Mouse (Mus musculus) liver, embryonic 12.5 days (tissue): Measurements from ENCODE around the gene Cnot6. TPM values are rescaled to one million over a fixed set of nuclear protein-coding genes. Genes with fewer than 3 reads are reported as not detected.
A peak's percentile ranks its signal among the peaks of the same experiment; 100 is the strongest.

Experiments used
- ATAC-seq: fragments of 200-750 bp; cut with Nextera tagmentation; 2 replicates; pipeline ENCODE4 v1.8.0; 2017; ENCODE audit warnings: moderate number of reproducible peaks, mild to moderate bottlenecking, moderate library complexity
- H3K27ac ChIP-seq: fragments of 300-500 bp; sonication (generic); 2 replicates; pipeline ENCODE4 v1.5.1; 2016; ENCODE audit warnings: mild to moderate bottlenecking
- H3K27me3 ChIP-seq: fragments of 300-500 bp; sonication (generic); replicated peaks from 2 replicates; pipeline ENCODE4 v1.6.1; 2016; ENCODE audit warnings: mild to moderate bottlenecking, moderate library complexity
- H3K36me3 ChIP-seq: fragments of 300-500 bp; sonication (generic); 2 replicates; pipeline ENCODE4 v1.6.1; 2016; ENCODE audit warnings: mild to moderate bottlenecking, moderate library complexity
- H3K4me1 ChIP-seq: fragments of 300-500 bp; sonication (generic); 2 replicates; pipeline ENCODE4 v1.6.1; 2016
- H3K4me2 ChIP-seq: fragments of 300-500 bp; sonication (generic); 2 replicates; pipeline ENCODE4 v1.6.1; 2016; ENCODE audit warnings: mild to moderate bottlenecking, moderate library complexity
- H3K4me3 ChIP-seq: fragments of 300-500 bp; sonication (generic); 2 replicates; pipeline ENCODE4 v1.5.1; 2016; ENCODE audit warnings: mild to moderate bottlenecking, moderate library complexity
- H3K9ac ChIP-seq: fragments of 300-500 bp; sonication (generic); 2 replicates; pipeline ENCODE4 v1.6.1; 2016; ENCODE audit warnings: mild to moderate bottlenecking, moderate library complexity
- H3K9me3 ChIP-seq: fragments of 300-500 bp; sonication (generic); replicated peaks from 2 replicates; pipeline ENCODE4 v1.6.1; 2016; ENCODE audit warnings: mild to moderate bottlenecking, moderate library complexity
- WGBS: fragments of 180-500 bp; shearing (Covaris S2); methylation state at CpG from one replicate; pipeline ENCODE4 v1.1.7; 2016; ENCODE audit not compliant: insufficient replicate concordance; 5-methylcytosine and 5-hydroxymethylcytosine counted together
- polyA plus RNA-seq: library from polyadenylated mRNA; unstranded; fragments of >200 nt; fragmentation: Nextera tagmentation; extraction: Ambion mirVana; gene quantifications from 2 replicates; pipeline ENCODE4 v1.2.1, GENCODE M21; 2016

Gene Cnot6
- polyA plus RNA-seq, 1 experiment from 2014 or later = 40.2 TPM

- Histone ChIP-seq H3K36me3 (no peaks in the 10 kb centered on the region), H3K9ac (no peak overlapping the region), H3K4me2 (no peak overlapping the region), H3K4me1 (peaks cover 16% of the 10 kb centered on the region; the same call in 1 of the 2 replicates), H3K9me3 (no peaks in the 10 kb centered on the region), H3K4me3 (no peak overlapping the region), H3K27ac (no peak overlapping the region), H3K27me3 (no peaks in the 10 kb centered on the region; the same call in 1 of the 2 replicates)
- 19% methylated on average over 1 of the region's 1 CpGs for WGBS
- no peak for ATAC-seq
Measured at GRCm38 (mm10) chr11:49737625-49738024, 25.1 kb upstream of the Cnot6 start.

- Histone ChIP-seq H3K4me3 (no peak overlapping the region), H3K9me3 (no peaks in the 10 kb centered on the region), H3K4me1 (peaks cover 11% of the 10 kb centered on the region; the same call in 1 of the 2 replicates), H3K27ac (no peak overlapping the region), H3K27me3 (no peaks in the 10 kb centered on the region), H3K9ac (no peak overlapping the region), H3K4me2 (no peak overlapping the region), H3K36me3 (no peaks in the 10 kb centered on the region)
- whole genome bisulfite sequencing = 61% methylated on average over 11 of the region's 11 CpGs
- ATAC-seq = no peak
Measured at GRCm38 (mm10) chr11:49734771-49735170, 22.2 kb upstream of the Cnot6 start.

GRCm38 (mm10) chr11:49730275-49730948 lies 17.9 kb upstream of the Cnot6 start:
- ATAC-seq = no peak
- 68% methylated on average over 5 of the region's 5 CpGs for WGBS

GRCm38 (mm10) chr11:49727877-49728276 lies 15.4 kb upstream of the Cnot6 start:
- H3K9me3 ChIP-seq = no peaks in the 10 kb centered on the region
- 4% methylated on average over 3 of the region's 3 CpGs for WGBS
- H3K9ac ChIP-seq = no peak overlapping the region
- no peaks in the 10 kb centered on the region for H3K27me3 ChIP-seq
- H3K4me1 ChIP-seq = peaks cover 7% of the 10 kb centered on the region
- no peak overlapping the region for H3K27ac ChIP-seq
- H3K4me2 ChIP-seq = no peak overlapping the region
- H3K4me3 ChIP-seq = no peak overlapping the region
- ATAC-seq = no peak
- no peaks in the 10 kb centered on the region for H3K36me3 ChIP-seq

More at GRCm38 (mm10) chr11:49730275-49730948, 17.9 kb upstream of the Cnot6 start:
- Histone ChIP-seq H3K36me3 (no peaks in the 10 kb centered on the region), H3K4me1 (no peaks in the 10 kb centered on the region), H3K9me3 (no peaks in the 10 kb centered on the region), H3K27me3 (no peaks in the 10 kb centered on the region), H3K4me3 (no peak overlapping the region), H3K9ac (no peak overlapping the region), H3K27ac (no peak overlapping the region), H3K4me2 (no peak overlapping the region)

GRCm38 (mm10) chr11:49726800-49727199 lies 14.3 kb upstream of the Cnot6 start:
- Histone ChIP-seq H3K4me3 (no peak overlapping the region), H3K27ac (no peak overlapping the region), H3K36me3 (no peaks in the 10 kb centered on the region), H3K4me2 (no peak overlapping the region), H3K4me1 (peaks cover 17% of the 10 kb centered on the region), H3K9me3 (no peaks in the 10 kb centered on the region), H3K9ac (no peak overlapping the region), H3K27me3 (no peaks in the 10 kb centered on the region)
- no peak for ATAC-seq
- 51% methylated on average over 8 of the region's 8 CpGs for WGBS

- Histone ChIP-seq H3K27ac (no peak overlapping the region), H3K4me1 (peaks cover 39% of the 10 kb centered on the region), H3K27me3 (no peaks in the 10 kb centered on the region), H3K9ac (no peak overlapping the region), H3K36me3 (no peaks in the 10 kb centered on the region), H3K4me3 (no peak overlapping the region), H3K9me3 (no peaks in the 10 kb centered on the region), H3K4me2 (no peak overlapping the region)
- WGBS = 74% methylated on average over 2 of the region's 2 CpGs
- no peak for ATAC-seq
Measured at GRCm38 (mm10) chr11:49724676-49725075, 12.2 kb upstream of the Cnot6 start.

- no peaks in the 10 kb centered on the region for H3K9me3 ChIP-seq
- H3K4me1 ChIP-seq = peaks cover 42% of the 10 kb centered on the region
- no peaks in the 10 kb centered on the region for H3K27me3 ChIP-seq
- WGBS = 50% methylated on average over 2 of the region's 2 CpGs
- no peak overlapping the region for H3K4me3 ChIP-seq
- ATAC-seq = no peak
- H3K36me3 ChIP-seq = no peaks in the 10 kb centered on the region
- no peak overlapping the region for H3K4me2 ChIP-seq
- H3K27ac ChIP-seq = no peak overlapping the region
- no peak overlapping the region for H3K9ac ChIP-seq
Measured at GRCm38 (mm10) chr11:49723281-49723680, 10.8 kb upstream of the Cnot6 start.

GRCm38 (mm10) chr11:49722692-49723091 lies 10.2 kb upstream of the Cnot6 start:
- no peaks in the 10 kb centered on the region for H3K36me3 ChIP-seq
- no peak overlapping the region for H3K9ac ChIP-seq
- no peak overlapping the region for H3K4me2 ChIP-seq
- WGBS = 69% methylated on average over 6 of the region's 6 CpGs
- H3K9me3 ChIP-seq = no peaks in the 10 kb centered on the region
- no peak overlapping the region for H3K27ac ChIP-seq
- ATAC-seq = no peak
- no peaks in the 10 kb centered on the region for H3K27me3 ChIP-seq
- H3K4me3 ChIP-seq = no peak overlapping the region
- peaks cover 42% of the 10 kb centered on the region for H3K4me1 ChIP-seq

GRCm38 (mm10) chr11:49721358-49721757 lies 8.8 kb upstream of the Cnot6 start:
- no peaks in the 10 kb centered on the region for H3K27me3 ChIP-seq
- peak overlapping the region; percentile 40 for H3K4me2 ChIP-seq
- H3K9ac ChIP-seq = no peak overlapping the region
- WGBS = 3% methylated on average over 1 of the region's 1 CpGs
- H3K4me1 ChIP-seq = peaks cover 42% of the 10 kb centered on the region
- no peaks in the 10 kb centered on the region for H3K36me3 ChIP-seq
- ATAC-seq = peak; percentile 84
- H3K27ac ChIP-seq = peak overlapping the region; percentile 31; the same call in 1 of the 2 replicates
- no peaks in the 10 kb centered on the region for H3K9me3 ChIP-seq
- no peak overlapping the region for H3K4me3 ChIP-seq

GRCm38 (mm10) chr11:49719466-49720151 lies 7.1 kb upstream of the Cnot6 start:
- H3K4me2 ChIP-seq = no peak overlapping the region
- peaks cover 42% of the 10 kb centered on the region for H3K4me1 ChIP-seq
- no peak overlapping the region for H3K9ac ChIP-seq
- 46% methylated on average over 8 of the region's 8 CpGs for WGBS
- no peaks in the 10 kb centered on the region for H3K9me3 ChIP-seq
- no peak overlapping the region for H3K4me3 ChIP-seq
- ATAC-seq = no peak
- H3K36me3 ChIP-seq = no peaks in the 10 kb centered on the region
- no peaks in the 10 kb centered on the region for H3K27me3 ChIP-seq
- no peak overlapping the region for H3K27ac ChIP-seq

GRCm38 (mm10) chr11:49713336-49714334 lies 1.1 kb upstream of the Cnot6 start:
- Histone ChIP-seq H3K4me3 (peak overlapping the region; percentile 100), H3K4me1 (peaks cover 44% of the 10 kb centered on the region), H3K9me3 (no peaks in the 10 kb centered on the region), H3K9ac (peak overlapping the region; percentile 99), H3K4me2 (peak overlapping the region; percentile 85), H3K27ac (peak overlapping the region; percentile 96), H3K27me3 (no peaks in the 10 kb centered on the region), H3K36me3 (peaks cover 16% of the 10 kb centered on the region)
- WGBS = 37% methylated on average over 20 of the region's 20 CpGs
- ATAC-seq = peak; percentile 53
